Mouse (Mus musculus) lung, adult 18-20 months (tissue): Measurements from ENCODE around the gene Mgarp.
"Not testable (repeated sequence)": the region's sequence is repeated elsewhere in the genome, so short reads cannot be mapped to it uniquely, and the experiment has no call there.

ENCODE experiments used
- DNase-seq, 2 experiments: peaks; one replicate each; pipeline ENCODE4 v3.0.0; 2022; ENCODE audit warnings: mixed read lengths in 2 of 2

The Mgarp gene

GRCm38 (mm10) chr3:51395461-51396145, 935 bp downstream of the Mgarp start:
- DNase-seq: no peak

- no peak for DNase-seq
Observed at GRCm38 (mm10) chr3:51394881-51395280, 1.7 kb downstream of the Mgarp start.

GRCm38 (mm10) chr3:51393651-51394050, 2.9 kb downstream of the Mgarp start:
- DNase-seq: no peak

DNA sequence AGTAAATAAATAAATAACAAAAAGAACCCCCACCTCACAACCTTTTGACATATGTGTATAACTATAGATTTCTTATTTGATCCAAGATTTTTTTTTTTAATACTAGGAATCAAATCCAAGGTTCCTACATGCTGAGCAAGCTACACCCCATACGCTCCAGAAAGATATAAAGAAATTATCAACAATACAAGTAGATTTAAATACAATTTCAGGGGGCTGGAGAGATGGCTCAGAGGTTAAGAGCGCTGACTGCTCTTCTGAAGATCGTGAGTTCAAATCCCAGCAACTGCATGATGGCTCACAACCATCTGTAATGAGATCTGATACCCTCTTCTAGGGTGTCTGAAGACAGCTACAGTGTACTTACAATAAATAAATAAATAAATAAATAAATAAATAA, 3.5 kb downstream of the Mgarp start:
- not testable (repeated sequence) for DNase-seq

GRCm38 (mm10) chr3:51391591-51391990, 4.9 kb downstream of the Mgarp start:
- no peak for DNase-seq

DNA sequence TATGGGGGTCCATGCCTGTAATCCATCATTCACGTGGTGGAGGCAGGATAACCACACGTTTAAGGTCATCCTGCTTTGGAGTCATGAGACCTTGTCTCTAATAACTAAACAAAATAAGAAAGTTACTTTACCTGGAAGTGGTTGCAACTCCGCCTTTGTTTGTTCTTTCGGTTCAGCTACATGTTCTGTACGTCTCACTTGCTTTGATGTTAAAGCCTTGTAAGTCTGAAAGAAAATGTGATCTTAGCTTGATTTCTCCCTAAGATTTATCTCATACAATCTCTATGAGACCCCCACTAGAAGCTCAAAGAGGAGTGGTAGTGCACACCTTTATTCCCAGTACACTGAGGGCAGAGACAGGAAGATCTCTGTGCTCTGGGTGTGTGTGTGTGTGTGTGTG, 5.4 kb downstream of the Mgarp start:
- no peak for DNase-seq

- no peak for DNase-seq
Observed at GRCm38 (mm10) chr3:51388904-51389303, 7.6 kb downstream of the Mgarp start.

- DNase-seq: no peak
Observed at GRCm38 (mm10) chr3:51387868-51388381, 8.6 kb downstream of the Mgarp start.

DNA sequence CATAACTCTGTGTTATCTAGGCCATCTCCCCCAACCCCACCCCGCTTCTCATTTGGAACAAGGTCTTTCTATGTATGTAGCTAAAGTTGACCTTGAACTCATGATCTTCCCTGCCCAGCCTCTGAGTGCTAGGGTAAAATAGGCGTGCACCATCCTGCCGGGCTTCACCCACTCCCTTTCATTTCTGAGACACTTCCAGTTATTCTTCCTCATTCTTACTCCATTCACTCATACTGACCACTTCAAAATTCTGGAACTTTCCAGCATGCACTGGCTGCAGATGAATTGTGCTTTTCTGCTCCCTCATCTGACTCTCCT, 9.4 kb downstream of the Mgarp start:
- DNase-seq: no peak

DNA sequence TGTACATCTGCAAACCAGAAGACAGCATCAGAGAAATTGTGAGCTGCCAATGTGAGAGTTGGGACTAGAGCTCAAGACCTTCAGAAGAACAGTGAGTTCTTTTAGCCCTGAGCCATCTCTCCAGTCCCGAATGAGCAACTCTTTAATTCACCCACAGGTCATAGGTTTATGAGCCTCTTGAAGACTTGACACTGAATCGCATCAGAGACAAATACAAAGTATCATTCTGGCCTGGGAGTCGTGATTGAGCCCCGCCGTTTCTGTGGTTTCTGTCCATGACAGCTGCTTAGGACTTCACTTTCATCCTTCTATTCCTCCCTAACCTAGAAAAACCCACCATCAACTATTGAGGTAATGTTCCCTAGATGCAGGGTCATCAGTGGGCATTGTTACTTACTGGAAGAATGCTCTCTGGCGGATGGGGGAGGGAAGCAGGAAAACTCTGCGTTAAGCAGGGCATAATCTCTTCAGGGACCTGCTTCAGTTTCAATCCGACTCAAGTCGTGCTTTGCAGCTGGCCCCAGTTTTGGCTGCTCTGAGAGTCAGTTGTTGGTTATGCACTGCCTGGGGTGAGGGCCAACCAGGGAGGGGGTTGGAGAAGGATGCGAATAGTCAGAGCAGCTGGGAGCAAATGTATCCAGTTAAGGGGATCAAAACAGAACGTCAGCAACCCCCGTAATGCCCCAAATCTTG, 10.0 kb downstream of the Mgarp start:
- no peak for DNase-seq

DNA sequence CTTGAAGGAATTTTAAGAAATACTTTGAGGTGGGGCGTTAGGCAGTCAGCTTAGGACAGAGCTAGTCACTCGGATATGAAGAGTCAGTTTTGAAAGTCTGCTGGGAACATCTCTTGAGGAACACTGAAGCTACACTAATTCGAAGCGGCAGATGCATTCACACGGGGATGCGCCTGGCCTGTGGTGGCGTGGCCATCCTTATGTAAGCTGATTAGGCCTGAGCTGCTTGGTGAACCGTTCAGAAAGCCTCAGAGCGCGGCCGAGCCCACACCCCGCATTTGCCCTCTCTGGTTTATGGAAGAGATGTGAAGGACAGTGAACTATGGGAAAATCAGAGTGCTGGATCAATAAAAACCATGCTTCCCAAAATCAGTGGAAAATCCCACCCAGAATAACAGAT, 13.1 kb downstream of the Mgarp start:
- no peak for DNase-seq

DNA sequence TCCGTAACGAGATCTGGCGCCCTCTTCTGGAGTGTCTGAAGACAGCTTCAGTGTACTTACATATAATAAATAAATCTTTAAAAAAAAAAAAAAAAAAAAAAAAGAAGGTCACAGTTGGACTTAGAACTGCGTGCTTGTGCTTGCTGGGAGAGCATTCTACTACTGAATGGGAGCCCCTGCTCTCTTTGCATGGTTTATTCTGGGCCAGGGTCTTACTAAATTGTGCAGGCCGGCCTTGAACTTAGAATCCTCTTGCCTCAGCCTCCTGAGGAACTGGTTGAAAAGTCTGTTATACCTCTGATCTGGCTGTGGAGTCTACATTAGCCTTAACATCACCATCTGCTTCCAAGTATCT, 15.9 kb downstream of the Mgarp start:
- DNase-seq: no peak

DNA sequence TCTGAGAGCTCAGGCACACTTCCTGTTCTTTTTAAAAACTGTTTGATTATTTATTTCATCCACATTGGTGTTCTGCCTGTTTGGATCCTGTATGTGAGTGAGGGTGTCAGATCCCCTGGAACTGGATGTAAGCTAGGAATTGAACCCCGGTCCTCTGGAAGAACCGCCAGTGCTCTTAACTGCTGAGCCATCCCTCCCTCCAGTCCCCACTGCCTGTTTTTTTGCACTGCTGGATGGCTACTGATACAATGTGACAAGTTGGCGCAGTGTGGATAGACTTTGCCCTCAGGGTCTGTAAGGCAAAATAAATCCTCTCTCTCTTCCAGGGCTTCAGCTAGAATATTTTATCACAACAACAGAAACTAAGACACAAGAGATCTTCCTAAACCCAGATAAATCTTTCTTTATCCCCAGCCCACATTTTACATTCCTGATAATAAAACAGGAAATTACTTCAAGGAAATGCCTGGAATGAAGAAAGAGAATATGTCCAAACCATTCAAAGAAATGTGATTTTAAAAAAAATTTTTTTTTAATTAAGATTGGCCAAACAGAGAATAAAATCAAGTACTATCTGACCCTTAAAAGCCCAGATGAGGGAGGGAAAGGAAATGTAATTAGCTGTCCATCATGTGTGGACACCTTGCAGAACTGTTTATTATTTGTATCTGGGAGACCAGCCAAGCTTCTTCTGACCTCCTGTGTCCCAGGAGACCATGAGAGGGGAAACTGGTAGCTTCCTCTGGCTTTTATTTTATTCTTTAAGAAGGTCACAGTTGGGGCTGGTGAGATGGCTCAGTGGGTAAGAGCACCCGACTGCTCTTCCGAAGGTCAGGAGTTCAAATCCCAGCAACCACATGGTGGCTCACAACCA, 16.5 kb downstream of the Mgarp start:
- DNase-seq: peak in 1 of 2 experiments; percentile 19

- no peak for DNase-seq
Observed at GRCm38 (mm10) chr3:51378665-51378946, 17.9 kb downstream of the Mgarp start.

- DNase-seq: peak; percentile 18 to 46
Observed at GRCm38 (mm10) chr3:51377878-51378664, 18.5 kb downstream of the Mgarp start.

DNA sequence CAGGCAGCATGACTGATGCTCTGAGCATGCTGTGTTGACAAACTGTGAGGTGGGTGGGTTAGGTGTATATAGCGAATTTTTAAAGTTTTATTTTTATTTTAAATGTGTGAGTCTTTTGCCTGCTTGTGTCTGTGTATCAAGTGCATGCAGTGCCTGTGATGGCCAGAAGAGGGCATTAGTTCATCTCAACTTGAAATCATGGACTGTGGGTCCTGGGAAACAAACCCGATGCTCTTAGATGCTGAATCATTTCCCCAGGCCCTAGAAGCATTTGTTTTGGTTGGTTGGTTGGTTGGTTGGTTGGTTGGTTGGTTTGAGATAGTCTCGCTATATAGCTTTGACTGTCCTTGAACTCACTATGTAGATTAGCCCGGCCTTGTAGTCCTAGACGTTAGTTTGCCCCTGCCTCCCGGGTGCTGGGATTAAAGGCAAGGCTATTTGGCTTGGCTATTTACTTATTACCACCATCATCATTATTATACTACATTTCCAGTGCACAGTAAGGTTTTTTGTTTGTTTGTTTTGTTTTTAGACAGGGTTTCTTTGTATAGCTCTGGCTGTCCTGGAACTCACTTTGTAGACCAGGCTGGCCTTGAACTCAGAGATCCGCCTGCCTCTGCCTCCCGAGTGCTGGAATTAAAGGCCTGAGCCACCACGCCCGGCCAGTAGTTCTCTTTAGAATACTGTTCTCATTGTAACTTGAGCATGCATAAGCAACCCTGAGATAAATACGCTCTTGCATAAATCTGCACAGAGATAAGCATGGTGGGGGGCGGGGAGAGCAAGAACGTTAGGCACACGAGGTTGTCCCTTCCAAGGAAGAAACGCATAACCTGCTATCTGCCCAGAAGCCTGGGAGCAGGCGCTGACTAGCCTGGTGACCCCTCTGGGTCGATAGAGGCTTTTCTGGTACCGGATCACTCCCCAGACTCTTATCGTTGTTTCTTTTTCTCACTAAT, 21.0 kb downstream of the Mgarp start:
- DNase-seq: peak; percentile 44 to 50

- no peak for DNase-seq
Observed at GRCm38 (mm10) chr3:51373544-51373943, 23.0 kb downstream of the Mgarp start.

DNA sequence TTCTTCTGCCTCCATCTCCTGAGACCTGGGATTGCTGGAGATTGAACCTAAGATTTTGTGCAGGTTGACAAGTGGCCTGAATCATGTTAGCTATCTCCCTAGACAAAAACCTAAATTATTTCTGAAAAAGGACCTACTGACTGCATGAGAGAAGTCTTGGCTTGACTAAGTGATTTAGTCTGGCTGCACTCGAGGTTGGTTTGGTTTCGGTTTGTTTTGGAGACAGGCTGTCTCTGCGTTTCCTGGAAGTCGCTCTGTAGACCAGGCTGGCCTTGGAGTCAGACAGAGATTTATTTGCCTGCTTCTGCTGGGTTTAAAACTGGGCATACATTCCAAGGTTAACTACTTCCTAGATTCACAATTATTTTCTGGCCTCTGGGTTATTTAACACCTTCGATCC, 23.7 kb downstream of the Mgarp start:
- no peak for DNase-seq

DNA sequence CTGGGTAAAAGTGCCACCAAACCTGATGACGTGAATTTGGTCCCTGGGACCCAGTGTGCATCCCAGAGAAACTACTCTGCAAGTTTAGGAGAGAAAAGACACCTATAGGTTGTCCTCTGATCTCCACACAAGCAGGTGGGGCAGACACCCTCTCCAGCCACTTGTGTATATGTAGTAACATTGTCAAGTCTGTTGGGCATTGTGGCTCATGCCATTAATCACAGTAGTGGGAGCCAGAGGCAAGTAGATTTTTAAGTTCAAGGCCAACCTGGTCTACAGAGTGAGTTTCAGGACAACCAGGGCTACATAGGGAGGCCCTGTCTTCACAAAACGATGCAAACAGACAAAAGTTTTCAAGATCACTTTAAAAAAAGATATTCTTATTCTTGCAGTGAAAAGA, 24.7 kb downstream of the Mgarp start:
- no peak for DNase-seq

- DNase-seq: no peak
Observed at GRCm38 (mm10) chr3:51368011-51368410, 28.5 kb downstream of the Mgarp start.

DNA sequence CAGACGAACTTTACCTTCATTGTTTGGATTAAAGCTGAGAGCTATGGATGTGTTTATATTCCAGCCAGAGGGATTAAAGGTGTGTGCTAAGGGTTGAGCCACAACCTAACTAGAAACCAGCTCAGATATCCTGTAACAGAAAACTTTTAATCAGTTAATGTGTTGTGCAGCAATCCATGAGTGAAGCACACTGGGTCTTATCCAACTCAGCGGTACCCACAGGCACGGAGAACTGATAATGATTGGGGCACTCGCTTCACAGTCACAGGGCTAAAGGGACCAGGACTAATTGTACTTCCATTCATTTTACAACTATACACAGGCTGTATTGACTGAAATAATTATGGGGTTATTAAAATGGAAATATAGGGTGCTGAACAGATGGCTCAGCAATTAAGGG, 29.6 kb downstream of the Mgarp start:
- no peak for DNase-seq

DNA sequence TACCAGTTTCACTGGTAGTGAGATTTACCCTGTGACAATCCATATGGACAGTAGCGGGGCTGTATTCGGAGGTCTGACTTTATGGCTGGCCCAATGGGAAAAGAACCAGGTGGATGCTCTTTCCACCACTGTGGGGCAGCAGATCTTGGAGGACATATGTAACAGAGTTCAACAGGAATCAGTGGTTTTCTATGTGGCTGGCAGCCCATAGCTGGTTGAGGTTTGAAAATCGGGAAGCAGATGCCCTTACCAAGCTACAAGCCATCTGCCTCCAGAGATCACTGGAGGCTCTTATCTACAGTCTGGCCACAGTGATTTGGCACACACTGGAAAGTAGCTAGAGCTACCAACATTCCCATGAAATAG, 31.0 kb downstream of the Mgarp start:
- no peak for DNase-seq
